Mouse (Mus musculus) olfactory bulb, adult 2 months (tissue): ENCODE data around the gene Mto1. TPM values are rescaled to one million over a fixed set of nuclear protein-coding genes. Genes with fewer than 3 reads are reported as not detected.
"Not testable (repeated sequence)": the region's sequence is repeated elsewhere in the genome, so short reads cannot be mapped to it uniquely, and the experiment has no call there.

Experiments used
- H3K27ac ChIP-seq: fragments of 200-500 bp; 2 replicates; pipeline ENCODE4 v1.5.1; 2012; ENCODE audit warnings: low read depth, low read length; ENCODE audit not compliant: insufficient read depth
- H3K4me1 ChIP-seq: fragments of 200-500 bp; 2 replicates; pipeline ENCODE4 v1.6.1; 2012; ENCODE audit warnings: low read length; ENCODE audit not compliant: control insufficient read depth, insufficient read depth
- H3K4me3 ChIP-seq: fragments of 200-500 bp; 2 replicates; pipeline ENCODE4 v1.5.1; 2012; ENCODE audit warnings: mild to moderate bottlenecking, low read depth, low read length, moderate library complexity; ENCODE audit not compliant: insufficient read depth
- CTCF ChIP-seq: fragments of 200-500 bp; IDR thresholded peaks from 2 replicates; pipeline ENCODE4 v1.5.1; 2012; ENCODE audit warnings: low read depth, mild to moderate bottlenecking, low read length, moderate library complexity; ENCODE audit not compliant: insufficient read depth
- POLR2A ChIP-seq: fragments of 200-500 bp; IDR thresholded peaks from 2 replicates; pipeline ENCODE4 v1.6.1; 2012; ENCODE audit warnings: mild to moderate bottlenecking, low read depth, low read length, moderate library complexity; ENCODE audit not compliant: insufficient read depth
- WGBS: fragments of 180-500 bp; shearing (Covaris S2); methylation state at CpG from one replicate; pipeline ENCODE4 v1.1.7; 2018; 5-methylcytosine and 5-hydroxymethylcytosine counted together
- polyA plus RNA-seq: library from polyadenylated mRNA; stranded (reverse); fragments of >200 nt; gene quantifications from 2 replicates; pipeline ENCODE4 v1.2.4, GENCODE M21; 2012; ENCODE audit warnings: low replicate concordance; ENCODE audit not compliant: missing spikeins, insufficient read depth, insufficient read length

Gene Mto1
- polyA plus RNA-seq, 1 experiment: not detected

GRCm38 (mm10) chr9:78480706-78481358 lies 32.8 kb downstream of the Mto1 start:
- TF ChIP-seq POLR2A: no peak
- TF ChIP-seq CTCF: no peak
- Histone ChIP-seq H3K27ac (peak overlapping the region; percentile 95), H3K4me3 (peak overlapping the region; percentile 65), H3K4me1 (peaks cover 4% of the 10 kb centered on the region; the same call in 1 of the 2 replicates)
- under 1% methylated on average over 46 of the region's 46 CpGs for WGBS

GRCm38 (mm10) chr9:78481423-78482331 lies 33.7 kb downstream of the Mto1 start:
- peak overlapping the region; percentile 65 for H3K4me3 ChIP-seq
- peak overlapping the region; percentile 95 for H3K27ac ChIP-seq
- under 1% methylated on average over 73 of the region's 77 CpGs for WGBS
- TF ChIP-seq CTCF: no peak
- peak; percentile 99 for TF ChIP-seq POLR2A
- peaks cover 4% of the 10 kb centered on the region; the same call in 1 of the 2 replicates for H3K4me1 ChIP-seq

GRCm38 (mm10) chr9:78482386-78482785 lies 34.4 kb downstream of the Mto1 start:
- WGBS: 19% methylated on average over 3 of the region's 3 CpGs
- Histone ChIP-seq H3K4me3 (peak overlapping the region; percentile 58; the same call in 1 of the 2 replicates), H3K4me1 (peaks cover 4% of the 10 kb centered on the region; the same call in 1 of the 2 replicates), H3K27ac (peak overlapping the region; percentile 93)
- TF ChIP-seq POLR2A (no peak), CTCF (no peak)

GRCm38 (mm10) chr9:78484660-78485059 lies 36.7 kb downstream of the Mto1 start:
- H3K4me3 ChIP-seq: no peak overlapping the region
- TF ChIP-seq CTCF (no peak), POLR2A (no peak)
- 91% methylated on average over 3 of the region's 3 CpGs for WGBS
- H3K27ac ChIP-seq: no peak overlapping the region
- no peaks in the 10 kb centered on the region for H3K4me1 ChIP-seq

GRCm38 (mm10) chr9:78488021-78488420 lies 40.0 kb downstream of the Mto1 start:
- not testable (repeated sequence) for H3K4me3 ChIP-seq, H3K4me1 ChIP-seq, H3K27ac ChIP-seq
- 95% methylated on average over 5 of the region's 5 CpGs for WGBS

- WGBS: 3% methylated on average over 20 of the region's 20 CpGs
- no peak for TF ChIP-seq CTCF
- no peak for TF ChIP-seq POLR2A
- Histone ChIP-seq H3K27ac (peak within 1 kb of the TSS; percentile 56), H3K4me1 (no peaks in the 10 kb centered on the region), H3K4me3 (peak within 1 kb of the TSS; percentile 30)
These were observed 40.9 kb downstream of the Mto1 start, which contains the start of gene Eef1a1 for GRCm38 (mm10) chr9:78488890-78489420. Gene Eef1a1 (minus strand): TSS chr9:78489151.

DNA sequence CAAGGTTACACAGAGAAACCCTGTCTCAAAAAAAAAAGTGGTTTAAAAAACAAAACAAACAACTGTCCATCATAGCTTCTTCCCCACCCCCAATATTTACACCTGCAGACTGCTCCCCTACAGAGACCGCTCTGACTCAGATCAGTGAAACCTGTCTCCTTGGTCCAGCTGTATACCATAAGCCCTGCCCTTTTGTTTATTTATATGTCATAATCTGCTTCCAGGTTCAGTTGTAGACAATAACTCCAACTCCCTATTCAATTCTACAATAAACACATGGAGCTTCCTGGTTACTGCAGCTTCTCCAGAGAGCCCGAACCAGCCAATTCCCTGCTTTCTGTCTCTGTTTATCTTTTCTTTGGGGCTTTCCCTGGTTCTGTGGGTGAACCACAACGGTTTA lies 43.2 kb downstream of the Mto1 start:
- Histone ChIP-seq H3K4me3 (no peak overlapping the region), H3K4me1 (no peaks in the 10 kb centered on the region), H3K27ac (no peak overlapping the region)
- TF ChIP-seq POLR2A (no peak), CTCF (no peak)
- WGBS: 87% methylated on average over 3 of the region's 3 CpGs

DNA sequence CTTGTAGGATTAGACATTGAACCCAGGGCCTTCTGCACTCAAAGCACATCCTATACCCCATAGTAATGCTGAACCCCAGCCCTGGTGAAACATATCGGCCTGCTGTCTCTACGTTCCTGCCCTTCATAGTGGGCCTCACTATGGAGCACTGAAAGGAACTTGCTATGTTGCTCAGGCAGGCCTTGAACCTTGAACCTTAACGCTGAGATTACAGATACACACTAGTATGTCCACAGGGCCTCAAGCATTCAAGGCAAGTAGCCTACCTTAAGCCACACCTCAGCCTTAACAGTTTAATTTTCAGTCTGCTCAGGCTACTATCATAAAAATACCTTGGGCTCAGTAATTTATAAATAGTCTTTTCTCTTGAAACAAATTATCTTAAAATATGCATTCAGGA lies 44.2 kb downstream of the Mto1 start:
- 92% methylated on average over 3 of the region's 3 CpGs for WGBS
- Histone ChIP-seq H3K4me1 (no peaks in the 10 kb centered on the region), H3K4me3 (no peak overlapping the region), H3K27ac (no peak overlapping the region)
- no peak for TF ChIP-seq POLR2A
- no peak for TF ChIP-seq CTCF

DNA sequence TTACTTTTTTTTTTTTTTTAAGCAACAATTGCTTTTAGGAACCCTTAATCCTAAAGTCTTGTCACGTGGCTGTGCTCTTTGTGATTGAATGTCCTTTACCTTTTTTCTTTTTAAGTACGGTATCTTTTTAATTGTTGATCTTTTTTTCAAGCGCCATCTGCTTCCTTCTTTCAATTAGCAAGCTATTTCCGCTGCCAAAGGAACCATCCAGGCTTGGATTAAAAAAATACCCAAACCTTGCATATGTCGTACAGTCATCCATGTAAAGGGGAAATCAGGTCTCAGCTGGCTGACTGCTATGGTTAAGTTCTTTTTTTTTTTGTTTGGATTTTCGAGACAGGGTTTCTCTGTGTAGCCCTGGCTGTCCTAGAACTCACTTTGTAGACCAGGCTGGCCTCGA lies 45.2 kb downstream of the Mto1 start:
- H3K4me3 ChIP-seq: no peak overlapping the region
- H3K27ac ChIP-seq: no peak overlapping the region
- TF ChIP-seq POLR2A: no peak
- no peak for TF ChIP-seq CTCF
- H3K4me1 ChIP-seq: no peaks in the 10 kb centered on the region
- 87% methylated on average over 7 of the region's 7 CpGs for WGBS
